Mouse (Mus musculus) limb, embryonic 12.5 days (tissue): Measurements from ENCODE around the gene Inafm2. TPM values are rescaled to one million over a fixed set of nuclear protein-coding genes. Genes with fewer than 3 reads are reported as not detected.

Source experiments
- ATAC-seq: fragments of 200-750 bp; cut with Nextera tagmentation; 2 replicates; pipeline ENCODE4 v1.8.0; 2017; ENCODE audit warnings: low read depth, moderate TSS enrichment; ENCODE audit not compliant: insufficient number of reproducible peaks, insufficient read depth, low FRiP score, low TSS enrichment
- H3K27ac ChIP-seq: fragments of 300-500 bp; sonication (generic); 2 replicates; pipeline ENCODE4 v1.5.1; 2016; ENCODE audit warnings: mild to moderate bottlenecking, moderate library complexity
- H3K27me3 ChIP-seq: fragments of 300-500 bp; sonication (generic); 2 replicates; pipeline ENCODE4 v1.6.1; 2016; ENCODE audit warnings: mild to moderate bottlenecking, moderate library complexity
- H3K36me3 ChIP-seq: fragments of 300-500 bp; sonication (generic); 2 replicates; pipeline ENCODE4 v1.6.1; 2016; ENCODE audit warnings: mild to moderate bottlenecking, moderate library complexity
- H3K4me1 ChIP-seq: fragments of 300-500 bp; sonication (generic); replicated peaks from 2 replicates; pipeline ENCODE4 v1.6.1; 2016
- H3K4me2 ChIP-seq: fragments of 300-500 bp; sonication (generic); 2 replicates; pipeline ENCODE4 v1.6.1; 2016; ENCODE audit warnings: mild to moderate bottlenecking, moderate library complexity
- H3K4me3 ChIP-seq: fragments of 300-500 bp; sonication (generic); replicated peaks from 2 replicates; pipeline ENCODE4 v1.5.1; 2016; ENCODE audit warnings: mild to moderate bottlenecking
- H3K9ac ChIP-seq: fragments of 300-500 bp; sonication (generic); replicated peaks from 2 replicates; pipeline ENCODE4 v1.6.1; 2016; ENCODE audit warnings: mild to moderate bottlenecking, moderate library complexity
- H3K9me3 ChIP-seq: fragments of 300-500 bp; sonication (generic); 2 replicates; pipeline ENCODE4 v1.6.1; 2016; ENCODE audit warnings: mild to moderate bottlenecking, moderate library complexity
- WGBS: fragments of 180-500 bp; shearing (Covaris S2); methylation state at CpG from one replicate; pipeline ENCODE4 v1.1.7; 2016; 5-methylcytosine and 5-hydroxymethylcytosine counted together
- polyA plus RNA-seq: library from polyadenylated mRNA; unstranded; fragments of >200 nt; fragmentation: Nextera tagmentation; extraction: Ambion mirVana; gene quantifications from 2 replicates; pipeline ENCODE4 v1.2.1, GENCODE M21; 2016

Inafm2 gene
- polyA plus RNA-seq, 1 experiment from 2014 or later: 21.3 TPM

GRCm38 (mm10) chr2:118775396-118775795 is 29.8 kb downstream of the Inafm2 start:
- no peaks in the 10 kb centered on the region for H3K9me3 ChIP-seq
- H3K36me3 ChIP-seq: no peaks in the 10 kb centered on the region
- H3K9ac ChIP-seq: no peak overlapping the region
- H3K4me1 ChIP-seq: peaks cover 9% of the 10 kb centered on the region; the same call in 1 of the 2 replicates
- no peak overlapping the region for H3K4me3 ChIP-seq
- WGBS: 57% methylated on average over 1 of the region's 1 CpGs
- H3K27ac ChIP-seq: no peak overlapping the region
- ATAC-seq: no peak
- H3K27me3 ChIP-seq: peaks cover 8% of the 10 kb centered on the region
- H3K4me2 ChIP-seq: no peak overlapping the region

- 52% methylated on average over 4 of the region's 4 CpGs for WGBS
Measured at GRCm38 (mm10) chr2:118775846-118776245, 30.3 kb downstream of the Inafm2 start.

GRCm38 (mm10) chr2:118776295-118776694 is 30.7 kb downstream of the Inafm2 start:
- no peaks in the 10 kb centered on the region for H3K36me3 ChIP-seq
- no peak overlapping the region for H3K4me2 ChIP-seq
- no peak overlapping the region for H3K9ac ChIP-seq
- no peak overlapping the region for H3K4me3 ChIP-seq
- peaks cover 16% of the 10 kb centered on the region for H3K27me3 ChIP-seq
- H3K27ac ChIP-seq: no peak overlapping the region
- H3K9me3 ChIP-seq: no peaks in the 10 kb centered on the region
- no peak for ATAC-seq
- WGBS: 76% methylated on average over 2 of the region's 2 CpGs
- peaks cover 9% of the 10 kb centered on the region; the same call in 1 of the 2 replicates for H3K4me1 ChIP-seq

More at GRCm38 (mm10) chr2:118775846-118776245, 30.3 kb downstream of the Inafm2 start:
- H3K4me3 ChIP-seq: no peak overlapping the region
- H3K9me3 ChIP-seq: no peaks in the 10 kb centered on the region
- H3K4me2 ChIP-seq: no peak overlapping the region
- H3K27me3 ChIP-seq: peaks cover 13% of the 10 kb centered on the region
- H3K9ac ChIP-seq: no peak overlapping the region
- no peak for ATAC-seq
- peaks cover 9% of the 10 kb centered on the region; the same call in 1 of the 2 replicates for H3K4me1 ChIP-seq
- H3K27ac ChIP-seq: no peak overlapping the region
- H3K36me3 ChIP-seq: no peaks in the 10 kb centered on the region

GRCm38 (mm10) chr2:118778418-118778817 is 32.9 kb downstream of the Inafm2 start:
- H3K9me3 ChIP-seq: no peaks in the 10 kb centered on the region
- no peak overlapping the region for H3K27ac ChIP-seq

GRCm38 (mm10) chr2:118779065-118779464 is 33.5 kb downstream of the Inafm2 start:
- ATAC-seq: no peak
- WGBS: 6% methylated on average over 10 of the region's 10 CpGs
- Histone ChIP-seq H3K27ac (no peak overlapping the region), H3K9ac (no peak overlapping the region), H3K4me3 (peak overlapping the region; percentile 33), H3K36me3 (no peaks in the 10 kb centered on the region), H3K4me1 (peaks cover 9% of the 10 kb centered on the region; the same call in 1 of the 2 replicates), H3K4me2 (peak overlapping the region; percentile 57), H3K9me3 (no peaks in the 10 kb centered on the region), H3K27me3 (peaks cover 22% of the 10 kb centered on the region)

More at GRCm38 (mm10) chr2:118778418-118778817, 32.9 kb downstream of the Inafm2 start:
- H3K27me3 ChIP-seq: peaks cover 22% of the 10 kb centered on the region
- H3K36me3 ChIP-seq: no peaks in the 10 kb centered on the region
- peaks cover 9% of the 10 kb centered on the region; the same call in 1 of the 2 replicates for H3K4me1 ChIP-seq
- WGBS: 68% methylated on average over 4 of the region's 4 CpGs
- no peak overlapping the region for H3K9ac ChIP-seq
- no peak overlapping the region for H3K4me3 ChIP-seq
- H3K4me2 ChIP-seq: no peak overlapping the region
- ATAC-seq: no peak

- 14% methylated on average over 39 of the region's 39 CpGs for WGBS
- H3K27ac ChIP-seq: no peak within 1 kb of the TSS
- H3K9me3 ChIP-seq: no peaks in the 10 kb centered on the region
- H3K4me2 ChIP-seq: peak within 1 kb of the TSS; percentile 57
- no peak within 1 kb of the TSS for H3K9ac ChIP-seq
- no peaks in the 10 kb centered on the region for H3K36me3 ChIP-seq
- ATAC-seq: peak; percentile 78; the same call in 1 of the 2 replicates
- H3K4me3 ChIP-seq: peak within 1 kb of the TSS; percentile 33
- peaks cover 22% of the 10 kb centered on the region for H3K27me3 ChIP-seq
- peaks cover 9% of the 10 kb centered on the region; the same call in 1 of the 2 replicates for H3K4me1 ChIP-seq
Measured at GRCm38 (mm10) chr2:118779504-118780480, 34.2 kb downstream of the Inafm2 start, which contains the start of gene Disp2. Gene Disp2, plus strand, starts transcription at chr2:118779719.

- 36% methylated on average over 1 of the region's 1 CpGs for WGBS
- Histone ChIP-seq H3K27me3 (peaks cover 25% of the 10 kb centered on the region), H3K4me1 (peaks cover 9% of the 10 kb centered on the region; the same call in 1 of the 2 replicates), H3K9me3 (no peaks in the 10 kb centered on the region), H3K36me3 (no peaks in the 10 kb centered on the region), H3K9ac (no peak overlapping the region), H3K27ac (no peak overlapping the region), H3K4me2 (no peak overlapping the region), H3K4me3 (no peak overlapping the region)
- 0 out of 2 replicates have a peak, but pooled peaks have one; percentile 8 for ATAC-seq
Measured at GRCm38 (mm10) chr2:118781115-118781514, 35.6 kb downstream of the Inafm2 start.

- WGBS: 64% methylated on average over 4 of the region's 4 CpGs
- no peak for ATAC-seq
Measured at GRCm38 (mm10) chr2:118782303-118782702, 36.7 kb downstream of the Inafm2 start.

GRCm38 (mm10) chr2:118783093-118783492 is 37.5 kb downstream of the Inafm2 start:
- no peak overlapping the region for H3K4me2 ChIP-seq
- WGBS: 58% methylated on average over 5 of the region's 5 CpGs
- no peaks in the 10 kb centered on the region for H3K36me3 ChIP-seq
- no peak overlapping the region for H3K27ac ChIP-seq
- no peaks in the 10 kb centered on the region for H3K9me3 ChIP-seq
- ATAC-seq: no peak
- no peak overlapping the region for H3K9ac ChIP-seq
- peaks cover 26% of the 10 kb centered on the region for H3K27me3 ChIP-seq
- peaks cover 9% of the 10 kb centered on the region; the same call in 1 of the 2 replicates for H3K4me1 ChIP-seq
- H3K4me3 ChIP-seq: no peak overlapping the region

More at GRCm38 (mm10) chr2:118782303-118782702, 36.7 kb downstream of the Inafm2 start:
- Histone ChIP-seq H3K36me3 (no peaks in the 10 kb centered on the region), H3K9ac (no peak overlapping the region), H3K4me2 (no peak overlapping the region), H3K9me3 (no peaks in the 10 kb centered on the region), H3K4me3 (no peak overlapping the region), H3K27me3 (peaks cover 26% of the 10 kb centered on the region), H3K27ac (no peak overlapping the region), H3K4me1 (peaks cover 9% of the 10 kb centered on the region; the same call in 1 of the 2 replicates)

- Histone ChIP-seq H3K4me1 (peaks cover 9% of the 10 kb centered on the region; the same call in 1 of the 2 replicates), H3K9me3 (no peaks in the 10 kb centered on the region), H3K27me3 (peaks cover 26% of the 10 kb centered on the region), H3K4me3 (no peak overlapping the region), H3K9ac (no peak overlapping the region), H3K27ac (no peak overlapping the region), H3K36me3 (no peaks in the 10 kb centered on the region), H3K4me2 (no peak overlapping the region)
- WGBS: 91% methylated on average over 7 of the region's 7 CpGs
- ATAC-seq: no peak
Measured at GRCm38 (mm10) chr2:118783663-118784062, 38.1 kb downstream of the Inafm2 start.

- peaks cover 34% of the 10 kb centered on the region for H3K27me3 ChIP-seq
- H3K9me3 ChIP-seq: no peaks in the 10 kb centered on the region
- H3K36me3 ChIP-seq: no peaks in the 10 kb centered on the region
- 87% methylated on average over 5 of the region's 5 CpGs for WGBS
- no peak overlapping the region for H3K4me2 ChIP-seq
- no peak overlapping the region for H3K27ac ChIP-seq
- peaks cover 6% of the 10 kb centered on the region; the same call in 1 of the 2 replicates for H3K4me1 ChIP-seq
- no peak overlapping the region for H3K4me3 ChIP-seq
- no peak overlapping the region for H3K9ac ChIP-seq
- ATAC-seq: no peak
Measured at GRCm38 (mm10) chr2:118786525-118786924, 41.0 kb downstream of the Inafm2 start.
